Mouse (Mus musculus): ENCODE results near the gene Aebp2. TPM values are rescaled to one million over a fixed set of nuclear protein-coding genes. Genes with fewer than 3 reads are reported as not detected.

Gene Aebp2
- polyA plus RNA-seq, 2 experiments: 23.3 to 67.4 TPM

DNA sequence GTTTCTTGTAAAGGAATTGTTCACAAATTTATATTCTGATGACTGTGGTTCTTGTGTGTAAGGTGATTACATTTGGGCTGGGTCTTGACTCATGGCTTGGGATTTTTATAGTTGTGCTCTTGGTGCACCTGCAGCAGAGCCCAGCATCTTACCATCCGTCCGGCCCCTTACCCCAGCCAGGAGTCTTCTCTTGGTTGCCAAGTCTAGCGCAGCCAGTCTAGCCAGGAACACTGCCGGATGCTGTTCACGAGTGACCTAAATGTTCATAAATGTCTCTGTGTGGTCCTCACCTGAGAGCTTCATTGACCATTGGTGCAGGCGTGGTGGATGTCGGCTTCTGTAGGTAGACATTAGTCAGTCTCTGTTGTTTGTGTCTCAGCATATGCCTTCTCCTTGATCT lies 33.0 kb downstream of the Aebp2 start:
- no peak overlapping the region for H3K4me2 ChIP-seq (replicated peaks; ENCODE audit: low read depth, low read length, severe bottlenecking)
- no peak overlapping the region; the same call in 1 of the 2 replicates for H3K27ac ChIP-seq (replicated peaks; ENCODE audit: low read depth, low read length)
- H3K4me3 ChIP-seq (replicated peaks; ENCODE audit: low read length): no peak overlapping the region
- ATAC-seq (ENCODE audit: low FRiP score, low read depth): no peak
- H3K9me3 ChIP-seq (ENCODE audit: control insufficient read depth, low read length): no peaks in the 10 kb centered on the region
- no peak for TF ChIP-seq POLR2A (IDR thresholded peaks at IDR 0.05; ENCODE audit: borderline replicate concordance, extremely low read depth, insufficient read depth, insufficient read length)
- DNase-seq (ENCODE audit: low spot score): no peak
- H3K36me3 ChIP-seq (ENCODE audit: control insufficient read depth, insufficient read depth, low read length): peaks cover 48% of the 10 kb centered on the region
- H3K4me1 ChIP-seq (ENCODE audit: control insufficient read depth, insufficient read depth, low read length): peaks cover 4% of the 10 kb centered on the region; the same call in 1 of the 2 replicates
- 89% methylated on average over 7 of the region's 7 CpGs for WGBS
- no peak overlapping the region for H3K9ac ChIP-seq (ENCODE audit: low read depth, low read length, severe bottlenecking)
- H3K27me3 ChIP-seq (ENCODE audit: control insufficient read depth, insufficient read depth, low read length): no peaks in the 10 kb centered on the region

DNA sequence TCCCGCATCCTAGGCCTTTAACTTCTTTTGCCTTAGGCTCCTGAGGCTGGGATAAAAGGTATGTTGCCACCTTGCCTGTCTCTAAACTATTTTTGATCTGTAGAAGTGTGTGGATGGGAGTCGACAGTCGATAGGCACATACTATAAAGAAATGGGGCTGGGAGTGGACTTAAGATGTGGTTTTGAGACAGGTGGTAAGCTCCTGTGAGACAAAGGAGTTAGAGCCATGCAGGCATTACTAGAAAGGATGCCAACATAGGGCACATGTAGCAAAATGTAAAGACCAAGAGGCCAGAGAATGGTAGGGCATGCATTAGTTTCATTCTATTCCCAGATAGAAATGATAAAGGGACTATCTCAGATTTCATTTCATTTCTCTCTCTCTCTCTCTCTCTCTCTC lies 34.5 kb downstream of the Aebp2 start:
- Histone ChIP-seq H3K9me3 (ENCODE audit: control insufficient read depth, low read length) (no peaks in the 10 kb centered on the region), H3K9ac (ENCODE audit: low read depth, low read length, severe bottlenecking) (no peak overlapping the region), H3K36me3 (ENCODE audit: control insufficient read depth, insufficient read depth, low read length) (peaks cover 42% of the 10 kb centered on the region), H3K27me3 (ENCODE audit: control insufficient read depth, insufficient read depth, low read length) (no peaks in the 10 kb centered on the region), H3K4me2 (replicated peaks; ENCODE audit: low read depth, low read length, severe bottlenecking) (no peak overlapping the region), H3K4me3 (replicated peaks; ENCODE audit: low read length) (no peak overlapping the region), H3K4me1 (ENCODE audit: control insufficient read depth, insufficient read depth, low read length) (peaks cover 4% of the 10 kb centered on the region; the same call in 1 of the 2 replicates), H3K27ac (replicated peaks; ENCODE audit: low read depth, low read length) (no peak overlapping the region)
- 87% methylated on average over 3 of the region's 3 CpGs for WGBS
- no peak for DNase-seq (ENCODE audit: low spot score)
- TF ChIP-seq POLR2A (IDR thresholded peaks at IDR 0.05; ENCODE audit: borderline replicate concordance, extremely low read depth, insufficient read depth, insufficient read length): no peak
- ATAC-seq (ENCODE audit: low FRiP score, low read depth): no peak

DNA sequence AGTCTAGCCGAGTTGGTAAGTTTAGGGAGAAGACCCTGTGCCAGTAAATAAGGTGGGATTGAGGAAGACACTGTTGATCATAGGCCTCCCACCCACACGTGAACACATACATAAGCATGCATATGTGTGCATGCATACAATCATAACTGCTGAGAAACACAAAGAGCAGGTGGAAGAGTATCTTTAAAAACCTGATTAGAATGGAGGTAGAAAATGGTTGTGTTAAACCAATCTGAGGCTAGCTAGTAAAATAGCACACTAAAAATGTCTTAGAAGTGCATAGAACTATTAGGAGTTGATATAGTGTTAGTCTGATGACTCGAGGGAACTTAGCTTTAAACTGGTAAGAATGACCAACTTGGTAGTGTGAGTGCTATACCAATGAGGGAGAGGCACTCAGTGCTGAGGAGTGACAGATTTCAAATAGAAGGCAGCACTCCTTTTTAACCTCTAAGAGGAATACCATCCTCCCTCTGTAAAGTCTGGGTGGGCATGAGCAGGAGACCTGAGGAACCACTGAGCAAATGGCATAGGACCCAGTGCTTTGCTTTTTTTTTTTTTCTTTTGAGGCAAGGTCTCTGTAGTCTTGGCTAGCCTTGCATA lies 35.6 kb downstream of the Aebp2 start:
- TF ChIP-seq POLR2A (IDR thresholded peaks at IDR 0.05; ENCODE audit: borderline replicate concordance, extremely low read depth, insufficient read depth, insufficient read length): no peak
- Histone ChIP-seq H3K4me2 (replicated peaks; ENCODE audit: low read depth, low read length, severe bottlenecking) (no peak overlapping the region), H3K4me3 (replicated peaks; ENCODE audit: low read length) (no peak overlapping the region), H3K36me3 (ENCODE audit: control insufficient read depth, insufficient read depth, low read length) (peaks cover 37% of the 10 kb centered on the region), H3K9me3 (ENCODE audit: control insufficient read depth, low read length) (no peaks in the 10 kb centered on the region), H3K27me3 (ENCODE audit: control insufficient read depth, insufficient read depth, low read length) (no peaks in the 10 kb centered on the region), H3K9ac (ENCODE audit: low read depth, low read length, severe bottlenecking) (no peak overlapping the region), H3K27ac (replicated peaks; ENCODE audit: low read depth, low read length) (no peak overlapping the region), H3K4me1 (ENCODE audit: control insufficient read depth, insufficient read depth, low read length) (peaks cover 4% of the 10 kb centered on the region; the same call in 1 of the 2 replicates)
- DNase-seq (ENCODE audit: low spot score): no peak
- WGBS: 76% methylated on average over 3 of the region's 3 CpGs
- no peak for ATAC-seq (ENCODE audit: low FRiP score, low read depth)

GRCm38 (mm10) chr6:140661111-140661510 lies 38.6 kb downstream of the Aebp2 start:
- H3K27ac ChIP-seq (replicated peaks; ENCODE audit: low read depth, low read length): no peak overlapping the region
- DNase-seq (ENCODE audit: low spot score): no peak
- no peak overlapping the region for H3K9ac ChIP-seq (ENCODE audit: low read depth, low read length, severe bottlenecking)
- ATAC-seq (ENCODE audit: low FRiP score, low read depth): no peak
- no peaks in the 10 kb centered on the region for H3K27me3 ChIP-seq (ENCODE audit: control insufficient read depth, insufficient read depth, low read length)
- TF ChIP-seq POLR2A (IDR thresholded peaks at IDR 0.05; ENCODE audit: borderline replicate concordance, extremely low read depth, insufficient read depth, insufficient read length): no peak
- H3K4me3 ChIP-seq (replicated peaks; ENCODE audit: low read length): no peak overlapping the region
- H3K9me3 ChIP-seq (ENCODE audit: control insufficient read depth, low read length): no peaks in the 10 kb centered on the region
- WGBS: 84% methylated on average over 10 of the region's 10 CpGs
- peaks cover 11% of the 10 kb centered on the region; the same call in 1 of the 2 replicates for H3K36me3 ChIP-seq (ENCODE audit: control insufficient read depth, insufficient read depth, low read length)
- peaks cover 4% of the 10 kb centered on the region for H3K4me1 ChIP-seq (ENCODE audit: control insufficient read depth, insufficient read depth, low read length)
- H3K4me2 ChIP-seq (replicated peaks; ENCODE audit: low read depth, low read length, severe bottlenecking): no peak overlapping the region

DNA sequence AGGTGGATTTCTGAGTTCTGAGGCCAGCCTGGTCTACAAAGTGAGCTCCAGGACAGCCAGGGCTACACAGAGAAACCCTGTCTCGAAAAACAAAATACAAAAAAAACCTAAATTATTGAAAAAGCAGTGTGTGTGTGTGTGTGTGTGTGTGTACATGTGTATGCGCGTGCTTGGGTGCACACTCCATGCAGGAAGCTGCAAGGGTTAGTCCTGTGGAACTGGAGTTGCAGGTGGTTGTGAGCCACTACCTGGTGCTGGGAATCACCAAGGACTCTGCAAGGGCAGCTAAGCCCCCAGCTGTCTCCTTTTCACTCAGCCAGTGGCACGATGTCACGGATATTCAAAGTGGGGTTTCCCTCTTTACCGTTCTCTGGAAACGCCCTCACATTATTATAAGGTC lies 39.3 kb downstream of the Aebp2 start:
- Histone ChIP-seq H3K36me3 (ENCODE audit: control insufficient read depth, insufficient read depth, low read length) (peaks cover 9% of the 10 kb centered on the region; the same call in 1 of the 2 replicates), H3K4me3 (replicated peaks; ENCODE audit: low read length) (no peak overlapping the region), H3K4me2 (replicated peaks; ENCODE audit: low read depth, low read length, severe bottlenecking) (no peak overlapping the region), H3K27ac (replicated peaks; ENCODE audit: low read depth, low read length) (no peak overlapping the region), H3K27me3 (ENCODE audit: control insufficient read depth, insufficient read depth, low read length) (no peaks in the 10 kb centered on the region), H3K4me1 (ENCODE audit: control insufficient read depth, insufficient read depth, low read length) (peaks cover 10% of the 10 kb centered on the region), H3K9ac (ENCODE audit: low read depth, low read length, severe bottlenecking) (no peak overlapping the region), H3K9me3 (ENCODE audit: control insufficient read depth, low read length) (no peaks in the 10 kb centered on the region)
- no peak for TF ChIP-seq POLR2A (IDR thresholded peaks at IDR 0.05; ENCODE audit: borderline replicate concordance, extremely low read depth, insufficient read depth, insufficient read length)
- DNase-seq (ENCODE audit: low spot score): no peak
- ATAC-seq (ENCODE audit: low FRiP score, low read depth): no peak
- 83% methylated on average over 7 of the region's 7 CpGs for WGBS

Data from limb, embryonic 14.5 days (tissue).